ENCODE assay signal across 8 mouse cellular contexts in the genomic region with DNA sequence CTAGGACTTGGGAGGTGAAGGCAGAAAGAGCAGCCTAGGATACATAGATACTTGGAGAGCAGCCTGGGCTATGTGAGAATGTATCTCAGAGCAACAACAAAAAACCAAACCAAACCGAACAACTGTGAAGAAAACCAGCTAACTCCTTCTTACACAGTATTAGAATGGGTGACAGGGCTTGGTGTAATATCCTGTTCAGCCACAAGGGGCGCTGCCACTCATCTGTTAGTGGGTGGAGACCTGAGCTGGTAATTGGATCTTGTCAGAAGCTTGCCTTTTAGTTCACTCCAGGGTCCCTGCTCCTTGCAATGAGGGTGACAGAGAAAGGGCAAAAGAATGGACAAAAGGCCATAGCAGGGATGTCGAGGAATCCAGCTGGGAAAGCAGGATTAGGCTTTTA. TPM values are rescaled to one million over a fixed set of nuclear protein-coding genes. Genes with fewer than 3 reads are reported as not detected.
DNase-seq lines count a peak whose midpoint lies in the region; ATAC-seq and TF ChIP-seq lines count a peak whose summit lies in the region.

No protein-coding gene starts in this region.

- no peaks in the 10 kb centered on the region for H3K9me3 ChIP-seq in neural tube, embryonic 15.5 days (replicated peaks)
- no peaks in the 10 kb centered on the region; the same call in 1 of the 2 replicates for H3K9me3 ChIP-seq in limb, embryonic 13.5 days

- TF ChIP-seq CTCF in thymus, adult 2 months (IDR thresholded peaks at IDR 0.05; ENCODE audit: borderline replicate concordance, control insufficient read depth, extremely low read depth, insufficient read depth, low read length, poor library complexity): no peak

- no peak overlapping the region for H3K9ac ChIP-seq in neural tube, embryonic 15.5 days (replicated peaks)
- no peak overlapping the region for H3K9ac ChIP-seq in limb, embryonic 13.5 days

- no peaks in the 10 kb centered on the region for H3K4me1 ChIP-seq in neural tube, embryonic 15.5 days
- H3K4me1 ChIP-seq in limb, embryonic 13.5 days: no peaks in the 10 kb centered on the region
- H3K4me1 ChIP-seq in thymus, adult 2 months (replicated peaks; ENCODE audit: control insufficient read depth, insufficient read depth, low read length): no peaks in the 10 kb centered on the region; the same call in 1 of the 2 replicates

- H3K4me2 ChIP-seq in neural tube, embryonic 15.5 days: no peak overlapping the region
- H3K4me2 ChIP-seq in limb, embryonic 13.5 days (replicated peaks): no peak overlapping the region

- no peak for ATAC-seq in neural tube, embryonic 15.5 days (ENCODE audit: low FRiP score)
- peak; percentile 44; the same call in 1 of the 2 replicates for ATAC-seq in limb, embryonic 13.5 days (ENCODE audit: low FRiP score, low read depth)

- no peak overlapping the region for H3K27ac ChIP-seq in neural tube, embryonic 15.5 days (replicated peaks)
- no peak overlapping the region for H3K27ac ChIP-seq in limb, embryonic 13.5 days
- no peak overlapping the region for H3K27ac ChIP-seq in thymus, adult 2 months (ENCODE audit: control insufficient read depth, insufficient read depth, low read length)

- no peak overlapping the region for H3K4me3 ChIP-seq in neural tube, embryonic 15.5 days (replicated peaks)
- H3K4me3 ChIP-seq in limb, embryonic 13.5 days: no peak overlapping the region
- no peak overlapping the region for H3K4me3 ChIP-seq in thymus, adult 2 months (ENCODE audit: control insufficient read depth, insufficient read depth, low read length)

- peak; percentile 91 for DNase-seq in neural tube, embryonic 10.5 days (ENCODE audit: extremely low spot score, low spot score)
- DNase-seq in cerebellum, adult 9-10 months: peak; percentile 48
- DNase-seq in frontal cortex, postnatal 10 days (ENCODE audit: low spot score in 2 of 2): peak; percentile 36 to 62
- peak; percentile 41 to 79 for DNase-seq in kidney, adult 8-10 months
- DNase-seq in naive thymus-derived CD4-positive, alpha-beta T cell, adult 2 months (ENCODE audit: low read depth): peak; percentile 74
- DNase-seq in thymus, adult 2 months: peak; percentile 78

- no peaks in the 10 kb centered on the region for H3K36me3 ChIP-seq in neural tube, embryonic 15.5 days
- H3K36me3 ChIP-seq in limb, embryonic 13.5 days: no peaks in the 10 kb centered on the region
- no peaks in the 10 kb centered on the region for H3K36me3 ChIP-seq in thymus, adult 2 months (ENCODE audit: control insufficient read depth, insufficient read depth, low read length)

- TF ChIP-seq POLR2A in thymus, adult 2 months (IDR thresholded peaks at IDR 0.05; ENCODE audit: control insufficient read depth, extremely low read depth, insufficient read depth, low read length, poor library complexity): no peak

- WGBS in neural tube, embryonic 15.5 days: 28% methylated on average over 3 of the region's 3 CpGs
- 27% methylated on average over 3 of the region's 3 CpGs for WGBS in limb, embryonic 13.5 days
- 26% methylated on average over 3 of the region's 3 CpGs for WGBS in thymus, adult 2 months

- H3K27me3 ChIP-seq in neural tube, embryonic 15.5 days (replicated peaks): no peaks in the 10 kb centered on the region
- H3K27me3 ChIP-seq in limb, embryonic 13.5 days: no peaks in the 10 kb centered on the region
- no peaks in the 10 kb centered on the region for H3K27me3 ChIP-seq in thymus, adult 2 months (ENCODE audit: control insufficient read depth, insufficient read depth, low read length)

RNA-seq across cellular contexts. Expression of gene 9830107B12Rik, which starts 26.4 kb away (rescaled TPM):
- 0.04 TPM in 1 of 2 replicates, not detected in the other for polyA plus RNA-seq in neural tube, embryonic 15.5 days (2015; fragmentation: Nextera tagmentation; extraction: Ambion mirVana)
- not detected in 2 replicates for polyA plus RNA-seq in limb, embryonic 13.5 days (2015; fragmentation: Nextera tagmentation; extraction: Ambion mirVana)
- 0.15 and 0.28 TPM in 2 replicates for polyA plus RNA-seq in thymus, adult 2 months (2012; rRNA removed)

RNA-seq across cellular contexts. Expression of gene 1700067P10Rik, which starts 30.5 kb away (rescaled TPM):
- polyA plus RNA-seq in neural tube, embryonic 15.5 days (2015; fragmentation: Nextera tagmentation; extraction: Ambion mirVana): not detected in 2 replicates
- polyA plus RNA-seq in limb, embryonic 13.5 days (2015; fragmentation: Nextera tagmentation; extraction: Ambion mirVana): not detected in 2 replicates
- polyA plus RNA-seq in thymus, adult 2 months (2012; rRNA removed): 0.12 TPM in 1 of 2 replicates, not detected in the other

RNA-seq across cellular contexts. Expression of gene A530064D06Rik, which starts 47.4 kb away (rescaled TPM):
- polyA plus RNA-seq in neural tube, embryonic 15.5 days (2015; fragmentation: Nextera tagmentation; extraction: Ambion mirVana): 0.18 and 0.19 TPM in 2 replicates
- 0.11 TPM in 1 of 2 replicates, not detected in the other for polyA plus RNA-seq in limb, embryonic 13.5 days (2015; fragmentation: Nextera tagmentation; extraction: Ambion mirVana)
- polyA plus RNA-seq in thymus, adult 2 months (2012; rRNA removed): 0.92 and 1.2 TPM in 2 replicates
